Mouse (Mus musculus) MEL-GATA-1-ER (cell line): ENCODE data around the gene Syt16.

Source experiments
- DNase-seq: peaks from one replicate; pipeline ENCODE4 v3.0.0-alpha.2; 2012; ENCODE audit warnings: low read depth; ENCODE audit errors: extremely low read depth

The Syt16 gene

GRCm38 (mm10) chr12:73997297-73998127, at the start of gene Syt16:
Syt16 (plus strand) TSS chr12:73997661.
- DNase-seq: no peak

GRCm38 (mm10) chr12:73948415-73948814, 49.0 kb upstream of the Syt16 start:
- DNase-seq: no peak

- no peak for DNase-seq
Observed at GRCm38 (mm10) chr12:73949318-73950058, 48.0 kb upstream of the Syt16 start.

- DNase-seq: peak; percentile 59
Observed at GRCm38 (mm10) chr12:73952879-73953278, 44.6 kb upstream of the Syt16 start.

DNA sequence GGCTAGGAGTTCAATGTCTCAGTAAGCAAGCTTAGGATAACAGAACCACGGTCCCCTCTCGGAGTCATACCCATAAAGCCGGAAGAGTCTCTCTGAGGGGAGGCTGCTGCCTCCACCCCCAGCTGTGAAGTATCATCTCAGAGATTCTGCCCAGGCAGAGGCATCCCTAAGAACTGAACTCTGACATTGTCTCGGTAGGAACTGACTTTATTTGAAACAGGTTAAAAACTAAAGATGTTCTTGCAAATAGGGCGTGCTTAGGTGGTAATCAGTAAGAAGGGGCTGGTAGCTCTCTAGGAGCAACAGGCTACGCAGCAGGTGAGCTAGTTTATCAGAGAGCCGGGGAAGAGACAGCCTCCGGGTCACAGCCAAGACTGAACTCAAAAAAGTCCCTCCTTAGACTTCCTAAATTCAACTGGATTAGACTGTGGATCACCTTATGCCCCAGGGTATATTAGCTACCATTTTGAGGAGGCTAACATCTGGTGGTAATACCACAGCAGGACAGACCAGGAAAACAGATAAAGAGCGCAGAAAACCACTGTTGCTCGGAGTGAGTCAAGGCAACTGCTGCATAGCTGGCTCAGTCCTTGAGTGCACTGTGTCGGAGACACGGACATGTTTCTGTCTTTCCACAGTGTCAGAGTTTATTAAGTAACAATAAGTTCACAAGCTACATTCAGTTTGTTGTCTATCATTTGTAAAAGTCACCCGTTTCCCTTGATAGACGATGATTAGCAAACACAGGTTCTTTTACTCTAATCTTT, 43.9 kb upstream of the Syt16 start:
- peak; percentile 80 for DNase-seq

DNA sequence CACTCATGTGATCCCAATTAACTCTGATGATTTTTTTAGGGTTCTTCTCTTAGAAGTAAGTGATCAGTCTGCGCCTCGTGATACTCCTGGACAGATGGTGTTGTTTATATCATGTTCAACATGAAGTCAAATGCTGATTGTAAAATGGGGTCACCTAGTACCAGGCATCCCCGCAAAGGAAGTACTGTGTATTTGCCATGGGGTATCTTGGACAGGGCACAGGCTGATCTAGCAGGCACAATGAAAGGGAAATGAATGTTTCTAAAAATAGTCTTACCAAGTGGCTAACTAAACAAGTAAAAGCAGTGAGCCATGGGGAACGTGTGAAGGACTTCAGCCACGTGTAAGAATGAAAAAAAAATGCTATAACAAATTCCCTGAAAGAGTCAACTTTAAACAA, 42.7 kb upstream of the Syt16 start:
- DNase-seq: no peak

DNA sequence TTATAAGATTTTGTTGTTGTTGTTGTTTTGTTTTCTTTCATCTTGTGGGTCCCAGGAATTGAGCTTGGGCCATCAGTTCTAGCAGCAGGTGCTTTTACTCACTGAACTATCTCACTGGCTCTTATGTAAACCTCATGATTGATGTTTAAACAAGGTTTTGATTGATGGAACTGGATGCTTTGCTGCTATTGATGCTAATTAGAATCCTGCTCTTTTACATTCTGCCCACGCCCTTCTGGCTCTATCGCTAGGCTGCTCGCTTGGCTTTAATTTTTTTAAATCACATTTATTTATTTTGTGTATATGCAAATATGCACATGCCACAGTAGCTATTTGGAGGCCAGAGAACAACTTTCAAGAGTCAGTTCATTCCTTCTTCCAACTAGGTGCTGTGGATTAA, 39.8 kb upstream of the Syt16 start:
- DNase-seq: no peak

DNA sequence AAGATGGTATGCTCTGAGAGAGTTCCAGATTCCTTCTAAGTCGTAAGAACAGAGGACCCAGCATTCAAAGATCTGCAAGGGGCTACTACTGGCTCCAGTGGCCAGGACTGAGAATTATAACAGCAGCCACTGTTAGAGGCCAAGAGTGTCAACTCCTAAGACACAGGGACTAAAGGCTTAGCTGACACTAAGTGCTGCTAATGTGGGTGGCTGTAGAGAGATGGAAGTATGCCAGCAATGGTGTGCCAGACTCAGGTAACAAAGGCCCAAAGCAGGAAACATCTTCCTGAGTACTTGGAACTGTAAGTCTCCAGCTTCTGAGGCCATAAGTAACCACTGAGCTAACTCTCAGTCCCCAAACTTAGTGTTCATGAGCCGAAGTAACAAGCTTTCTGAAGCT, 38.6 kb upstream of the Syt16 start:
- no peak for DNase-seq

GRCm38 (mm10) chr12:73964291-73965281, 32.9 kb upstream of the Syt16 start, which contains the start of gene Snapc1:
Snapc1 (plus strand) TSS chr12:73964481.
- DNase-seq: peak; percentile 90

- no peak for DNase-seq
Observed at GRCm38 (mm10) chr12:73969142-73969541, 28.3 kb upstream of the Syt16 start.

- no peak for DNase-seq
Observed at GRCm38 (mm10) chr12:73974584-73974983, 22.9 kb upstream of the Syt16 start.

GRCm38 (mm10) chr12:73978144-73978543, 19.3 kb upstream of the Syt16 start:
- DNase-seq: no peak

- no peak for DNase-seq
Observed at GRCm38 (mm10) chr12:73979667-73980066, 17.8 kb upstream of the Syt16 start.

DNA sequence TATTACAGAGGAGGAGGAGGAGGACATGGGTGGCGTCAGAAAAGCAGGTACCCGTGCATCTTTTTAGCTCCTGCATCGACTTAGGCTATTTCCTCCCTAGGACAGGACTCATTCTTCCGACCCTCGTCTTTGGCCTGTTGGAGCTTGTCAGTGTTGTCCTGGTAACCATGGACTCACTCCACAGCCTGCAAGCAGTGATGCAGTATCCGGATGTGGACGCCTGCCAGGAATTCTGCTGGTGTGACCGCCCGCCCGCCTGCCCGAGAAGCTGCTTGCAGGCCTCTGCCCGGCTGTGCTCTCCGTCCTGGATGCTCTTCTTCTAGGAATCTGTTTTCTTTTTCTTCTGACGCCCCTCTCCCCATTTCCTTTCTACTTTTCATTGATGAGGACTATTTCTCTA, 14.9 kb upstream of the Syt16 start:
- DNase-seq: no peak

DNA sequence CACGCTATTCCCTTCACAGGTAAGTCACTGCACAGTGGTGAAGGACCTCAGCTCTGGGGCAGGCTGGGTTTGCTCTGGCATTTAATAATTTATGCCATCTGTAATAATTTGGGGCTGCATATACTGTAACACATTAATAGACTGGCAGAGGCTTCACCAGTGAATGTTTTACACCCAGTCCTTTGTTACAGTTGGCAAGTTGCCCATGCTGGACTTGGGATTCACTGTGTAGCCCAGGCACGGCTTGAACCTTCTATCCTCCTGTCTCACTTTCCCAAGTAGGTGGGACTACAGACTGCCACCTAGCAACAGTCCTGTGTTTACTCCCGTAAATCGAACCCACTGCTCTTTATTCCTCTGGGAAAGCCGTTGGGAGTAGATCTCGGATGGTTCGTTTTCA, 11.2 kb upstream of the Syt16 start:
- no peak for DNase-seq

DNA sequence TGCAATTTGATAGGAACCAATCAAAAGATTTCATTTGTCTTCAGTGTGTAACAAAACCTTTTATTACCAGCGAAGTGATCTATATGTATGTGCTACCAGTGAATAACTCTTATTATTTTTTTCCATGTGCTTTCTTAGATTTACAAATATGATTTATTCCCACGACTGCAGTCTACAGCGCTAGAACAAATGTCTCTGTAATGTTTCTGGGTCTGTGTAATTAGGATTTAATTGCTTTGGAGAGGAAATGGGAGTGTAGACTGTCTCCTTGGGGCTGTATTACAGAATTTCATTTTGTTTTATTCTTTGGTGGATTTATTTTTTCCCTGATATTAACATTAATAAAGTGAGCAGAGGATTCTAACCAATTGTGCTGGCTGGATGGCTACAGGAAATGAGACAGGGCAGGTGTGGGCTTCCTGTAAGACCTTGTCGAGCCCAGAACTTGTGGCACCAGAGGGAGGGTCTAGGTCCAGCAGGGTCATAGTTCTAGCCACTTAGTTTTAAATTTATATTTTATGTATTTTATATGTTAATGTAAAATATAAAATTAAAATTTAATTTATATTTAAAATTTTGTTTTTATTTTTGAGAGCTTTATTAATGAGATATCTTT, 9.0 kb upstream of the Syt16 start:
- no peak for DNase-seq

GRCm38 (mm10) chr12:73989594-73989993, 7.9 kb upstream of the Syt16 start:
- peak; percentile 27 for DNase-seq

- DNase-seq: no peak
Observed at GRCm38 (mm10) chr12:73996906-73997296, 560 bp upstream of the Syt16 start.

- DNase-seq: no peak
Observed at GRCm38 (mm10) chr12:73998128-73998456, 631 bp downstream of the Syt16 start.

- no peak for DNase-seq
Observed at GRCm38 (mm10) chr12:74002449-74002848, 5.0 kb downstream of the Syt16 start.
